Mouse (Mus musculus): ENCODE results near the gene Fgd2. TPM values are rescaled to one million over a fixed set of nuclear protein-coding genes. Genes with fewer than 3 reads are reported as not detected.
"Not testable (repeated sequence)": the region's sequence is repeated elsewhere in the genome, so short reads cannot be mapped to it uniquely, and the experiment has no call there.

Fgd2 gene
- total RNA-seq, 2 experiments from 2014 or later, result 5.6 to 7.0 TPM

- DNase-seq (ENCODE audit: low spot score in 2 of 2), result no peak
These were observed 29.9 kb upstream of the Fgd2 start for GRCm38 (mm10) chr17:29330671-29331410.

GRCm38 (mm10) chr17:29332186-29332685 lies 28.5 kb upstream of the Fgd2 start:
- no peak for DNase-seq (ENCODE audit: low spot score in 2 of 2)
- intact Hi-C loops (cut with DNase I), result no loop called here

More at GRCm38 (mm10) chr17:29330671-29331410, 29.9 kb upstream of the Fgd2 start:
- intact Hi-C loops (cut with DNase I), result no loop called here

- no peak for DNase-seq (ENCODE audit: low spot score in 2 of 2)
- intact Hi-C loops (cut with DNase I), result no loop called here
These were observed 24.3 kb upstream of the Fgd2 start for GRCm38 (mm10) chr17:29336266-29336990.

GRCm38 (mm10) chr17:29337979-29338823 lies 22.5 kb upstream of the Fgd2 start:
- intact Hi-C loops (cut with DNase I), result no loop called here
- DNase-seq (ENCODE audit: low spot score in 2 of 2), result no peak

GRCm38 (mm10) chr17:29339170-29339768 lies 21.4 kb upstream of the Fgd2 start:
- no peak for DNase-seq (ENCODE audit: low spot score in 2 of 2)
- intact Hi-C loops (cut with DNase I), result no loop called here

GRCm38 (mm10) chr17:29340406-29341261 lies 20.1 kb upstream of the Fgd2 start:
- DNase-seq (ENCODE audit: low spot score in 2 of 2), result no peak
- intact Hi-C loops (cut with DNase I), result no loop called here

GRCm38 (mm10) chr17:29341591-29342003 lies 19.1 kb upstream of the Fgd2 start:
- intact Hi-C loops (cut with DNase I), result no loop called here
- no peak for DNase-seq (ENCODE audit: low spot score in 2 of 2)

- intact Hi-C loops (cut with DNase I), result no loop called here
- no peak for DNase-seq (ENCODE audit: low spot score in 2 of 2)
These were observed 18.5 kb upstream of the Fgd2 start for GRCm38 (mm10) chr17:29342010-29342910.

GRCm38 (mm10) chr17:29343241-29343640 lies 17.5 kb upstream of the Fgd2 start:
- intact Hi-C loops (cut with DNase I), result no loop called here
- no peak for DNase-seq (ENCODE audit: low spot score in 2 of 2)

GRCm38 (mm10) chr17:29345272-29345671 lies 15.4 kb upstream of the Fgd2 start:
- intact Hi-C loops (cut with DNase I), result no loop called here

GRCm38 (mm10) chr17:29346496-29347125 lies 14.1 kb upstream of the Fgd2 start:
- intact Hi-C loops (cut with DNase I), result no loop called here
- peak; percentile 63 to 71 for DNase-seq (ENCODE audit: low spot score in 2 of 2)

More at GRCm38 (mm10) chr17:29345272-29345671, 15.4 kb upstream of the Fgd2 start:
- DNase-seq (ENCODE audit: low spot score in 2 of 2), result no peak

GRCm38 (mm10) chr17:29347126-29347644 lies 13.5 kb upstream of the Fgd2 start:
- intact Hi-C loops (cut with DNase I), result no loop called here
- DNase-seq (ENCODE audit: low spot score in 2 of 2), result no peak

GRCm38 (mm10) chr17:29347645-29348256 lies 13.0 kb upstream of the Fgd2 start, which contains the start of gene Mtch1:
Gene Mtch1, minus strand, starts transcription at chr17:29347934.
- intact Hi-C loops (cut with DNase I), result no loop called here

GRCm38 (mm10) chr17:29348996-29349395 lies 11.7 kb upstream of the Fgd2 start:
- intact Hi-C loops (cut with DNase I), result no loop called here
- no peak for DNase-seq (ENCODE audit: low spot score in 2 of 2)

More at GRCm38 (mm10) chr17:29347645-29348256, 13.0 kb upstream of the Fgd2 start, which contains the start of gene Mtch1:
- DNase-seq (ENCODE audit: low spot score in 2 of 2), result peak; percentile 96 to 98

GRCm38 (mm10) chr17:29351056-29351455 lies 9.7 kb upstream of the Fgd2 start:
- DNase-seq (ENCODE audit: low spot score in 2 of 2); intact Hi-C loops (cut with DNase I): not testable (repeated sequence)

- DNase-seq (ENCODE audit: low spot score in 2 of 2), result no peak
- intact Hi-C loops (cut with DNase I), result loop anchor here (5.0 kb wide), 1 partner anchor 88 kb away; the partner anchor contains the start of gene BC004004
These were observed 5.3 kb upstream of the Fgd2 start for GRCm38 (mm10) chr17:29355461-29355840.

Measured in left cerebral cortex, postnatal 36 days (tissue).